Comparison of ENCODE assay signal across 18 mouse cellular contexts in genomic region chr16:57672251-57672650, GRCm38 (mm10).
"Had no signal": no experiment of that assay in that cellular context is flagged by ENCODE, and none has a peak within 500 bp of the region (broad histone marks: within the 10 kb centered on the region; RNA-seq: fewer than 3 reads in every experiment).

No protein-coding gene starts in this region.

- H3K9me3 ChIP-seq: kidney, embryonic 15.5 days; liver, embryonic 13.5 days; neural tube, embryonic 12.5 days; neural tube, embryonic 15.5 days had no signal

- H3K27ac ChIP-seq: kidney, embryonic 15.5 days; left cerebral cortex, adult 2 months; liver, embryonic 13.5 days; neural tube, embryonic 12.5 days; neural tube, embryonic 15.5 days had no signal

- H3K4me2 ChIP-seq: kidney, embryonic 15.5 days; liver, embryonic 13.5 days; midbrain, embryonic 11.5 days; neural tube, embryonic 12.5 days; neural tube, embryonic 15.5 days had no signal

- H3K36me3 ChIP-seq: kidney, embryonic 15.5 days; liver, embryonic 13.5 days; neural tube, embryonic 12.5 days; neural tube, embryonic 15.5 days had no signal

- H3K4me3 ChIP-seq: kidney, embryonic 15.5 days; left cerebral cortex, adult 2 months; liver, embryonic 13.5 days; neural tube, embryonic 12.5 days; neural tube, embryonic 15.5 days had no signal

- DNase-seq: kidney, postnatal 10 days; kidney, postnatal 36 days; layer of hippocampus, postnatal 36 days; liver, embryonic 13.5 days; lung, adult 2 months; lung, postnatal 14 days; lung, postnatal 4 days; midbrain, embryonic 14.5 days; retina, postnatal 1 day; right cerebral cortex, postnatal 25 days; spleen, adult 18-20 months; thymus, adult 18-20 months; thymus, postnatal 36 days had no signal

- H3K9ac ChIP-seq: kidney, embryonic 15.5 days; liver, embryonic 13.5 days; neural tube, embryonic 12.5 days; neural tube, embryonic 15.5 days had no signal

- H3K27me3 ChIP-seq: kidney, embryonic 15.5 days; liver, embryonic 13.5 days; neural tube, embryonic 12.5 days; neural tube, embryonic 15.5 days had no signal

- H3K4me1 ChIP-seq: kidney, embryonic 15.5 days; liver, embryonic 13.5 days; neural tube, embryonic 12.5 days; neural tube, embryonic 15.5 days had no signal
